Mouse (Mus musculus) forebrain, embryonic 13.5 days (tissue): ENCODE data around the gene Pnpla8. TPM values are rescaled to one million over a fixed set of nuclear protein-coding genes. Genes with fewer than 3 reads are reported as not detected.
"Not testable (repeated sequence)": the region's sequence is repeated elsewhere in the genome, so short reads cannot be mapped to it uniquely, and the experiment has no call there.

Experiments used
- ATAC-seq: fragments of 200-750 bp; cut with Nextera tagmentation; 2 replicates; pipeline ENCODE4 v1.8.0; 2017
- H3K27ac ChIP-seq: fragments of 300-500 bp; sonication (generic); 2 replicates; pipeline ENCODE4 v1.5.1; 2015; ENCODE audit warnings: inconsistent platforms, mild to moderate bottlenecking, moderate library complexity
- H3K27me3 ChIP-seq: fragments of 300-500 bp; sonication (generic); 2 replicates; pipeline ENCODE4 v1.6.1; 2015; ENCODE audit warnings: mild to moderate bottlenecking, inconsistent platforms
- H3K36me3 ChIP-seq: fragments of 300-500 bp; sonication (generic); 2 replicates; pipeline ENCODE4 v1.6.1; 2015; ENCODE audit warnings: mild to moderate bottlenecking, inconsistent platforms; ENCODE audit not compliant: poor library complexity, severe bottlenecking
- H3K4me1 ChIP-seq: fragments of 300-500 bp; sonication (generic); 2 replicates; pipeline ENCODE4 v1.6.1; 2015; ENCODE audit warnings: inconsistent platforms
- H3K4me2 ChIP-seq: fragments of 300-500 bp; sonication (generic); 2 replicates; pipeline ENCODE4 v1.6.1; 2015; ENCODE audit warnings: inconsistent platforms, mild to moderate bottlenecking, moderate library complexity
- H3K4me3 ChIP-seq: fragments of 300-500 bp; sonication (generic); 2 replicates; pipeline ENCODE4 v1.5.1; 2015; ENCODE audit warnings: mild to moderate bottlenecking, inconsistent platforms
- H3K9ac ChIP-seq: fragments of 300-500 bp; sonication (generic); 2 replicates; pipeline ENCODE4 v1.6.1; 2015; ENCODE audit warnings: mild to moderate bottlenecking, inconsistent platforms
- H3K9me3 ChIP-seq: fragments of 300-500 bp; sonication (generic); replicated peaks from 2 replicates; pipeline ENCODE4 v1.6.1; 2016; ENCODE audit warnings: inconsistent platforms
- WGBS: fragments of 180-500 bp; shearing (Covaris S2); methylation state at CpG from one replicate; pipeline ENCODE4 v1.1.7; 2015; 5-methylcytosine and 5-hydroxymethylcytosine counted together
- polyA plus RNA-seq: library from polyadenylated mRNA; unstranded; fragments of >200 nt; fragmentation: Nextera tagmentation; extraction: Ambion mirVana; gene quantifications from 2 replicates; pipeline ENCODE4 v1.2.1, GENCODE M21; 2015

Gene Pnpla8
- polyA plus RNA-seq, 1 experiment from 2014 or later = 106 TPM

GRCm38 (mm10) chr12:44224650-44225049 lies 3.5 kb downstream of the Pnpla8 start:
- Histone ChIP-seq H3K27ac (no peak overlapping the region), H3K4me2 (no peak overlapping the region), H3K36me3 (no peaks in the 10 kb centered on the region), H3K9me3 (no peaks in the 10 kb centered on the region), H3K4me3 (no peak overlapping the region), H3K9ac (no peak overlapping the region), H3K4me1 (no peaks in the 10 kb centered on the region), H3K27me3 (no peaks in the 10 kb centered on the region)
- no peak for ATAC-seq
- 73% methylated on average over 3 of the region's 3 CpGs for WGBS

GRCm38 (mm10) chr12:44241090-44241489 lies 19.9 kb downstream of the Pnpla8 start:
- Histone ChIP-seq H3K4me2 (no peak overlapping the region), H3K9ac (no peak overlapping the region), H3K27me3 (no peaks in the 10 kb centered on the region), H3K4me1 (no peaks in the 10 kb centered on the region), H3K9me3 (no peaks in the 10 kb centered on the region), H3K36me3 (no peaks in the 10 kb centered on the region), H3K4me3 (no peak overlapping the region), H3K27ac (no peak overlapping the region)
- no peak for ATAC-seq
- WGBS = 73% methylated on average over 7 of the region's 7 CpGs

GRCm38 (mm10) chr12:44242407-44242806 lies 21.2 kb downstream of the Pnpla8 start:
- Histone ChIP-seq H3K9ac (no peak overlapping the region), H3K27ac (no peak overlapping the region), H3K36me3 (no peaks in the 10 kb centered on the region), H3K4me1 (no peaks in the 10 kb centered on the region), H3K27me3 (no peaks in the 10 kb centered on the region), H3K9me3 (no peaks in the 10 kb centered on the region), H3K4me2 (no peak overlapping the region), H3K4me3 (no peak overlapping the region)
- ATAC-seq = no peak
- 90% methylated on average over 4 of the region's 4 CpGs for WGBS

- Histone ChIP-seq H3K9ac (no peak overlapping the region), H3K4me3 (no peak overlapping the region), H3K27me3 (no peaks in the 10 kb centered on the region), H3K9me3 (no peaks in the 10 kb centered on the region), H3K4me2 (no peak overlapping the region), H3K27ac (no peak overlapping the region), H3K36me3 (no peaks in the 10 kb centered on the region), H3K4me1 (no peaks in the 10 kb centered on the region)
- WGBS = 87% methylated on average over 3 of the region's 3 CpGs
- ATAC-seq = no peak
Measured at GRCm38 (mm10) chr12:44245739-44246138, 24.6 kb downstream of the Pnpla8 start.

GRCm38 (mm10) chr12:44248309-44248977 lies 27.3 kb downstream of the Pnpla8 start:
- WGBS = 86% methylated on average over 9 of the region's 9 CpGs
- no peak for ATAC-seq
- Histone ChIP-seq H3K4me1 (no peaks in the 10 kb centered on the region), H3K9ac (no peak overlapping the region), H3K9me3 (no peaks in the 10 kb centered on the region), H3K27ac (no peak overlapping the region), H3K4me2 (no peak overlapping the region), H3K27me3 (no peaks in the 10 kb centered on the region), H3K4me3 (no peak overlapping the region), H3K36me3 (no peaks in the 10 kb centered on the region)

- H3K9me3 ChIP-seq = no peaks in the 10 kb centered on the region
- no peaks in the 10 kb centered on the region for H3K36me3 ChIP-seq
- no peak overlapping the region for H3K4me3 ChIP-seq
- H3K27me3 ChIP-seq = no peaks in the 10 kb centered on the region
- ATAC-seq = no peak
- H3K4me2 ChIP-seq = no peak overlapping the region
- H3K4me1 ChIP-seq = no peaks in the 10 kb centered on the region
- no peak overlapping the region for H3K9ac ChIP-seq
- no peak overlapping the region for H3K27ac ChIP-seq
Measured at GRCm38 (mm10) chr12:44262612-44263011, 41.4 kb downstream of the Pnpla8 start.

GRCm38 (mm10) chr12:44265651-44266050 lies 44.5 kb downstream of the Pnpla8 start:
- Histone ChIP-seq H3K9me3 (no peaks in the 10 kb centered on the region), H3K4me1 (peaks cover 18% of the 10 kb centered on the region), H3K27ac (no peak overlapping the region), H3K4me2 (no peak overlapping the region), H3K9ac (no peak overlapping the region), H3K36me3 (no peaks in the 10 kb centered on the region), H3K4me3 (no peak overlapping the region), H3K27me3 (no peaks in the 10 kb centered on the region)
- 83% methylated on average over 3 of the region's 3 CpGs for WGBS
- no peak for ATAC-seq

- H3K4me1 ChIP-seq = peaks cover 18% of the 10 kb centered on the region
- no peak overlapping the region for H3K9ac ChIP-seq
- WGBS = 93% methylated on average over 2 of the region's 2 CpGs
- H3K9me3 ChIP-seq = no peaks in the 10 kb centered on the region
- no peak overlapping the region for H3K4me3 ChIP-seq
- H3K27ac ChIP-seq = no peak overlapping the region
- no peak for ATAC-seq
- H3K36me3 ChIP-seq = no peaks in the 10 kb centered on the region
- H3K27me3 ChIP-seq = no peaks in the 10 kb centered on the region
- H3K4me2 ChIP-seq = no peak overlapping the region
Measured at GRCm38 (mm10) chr12:44267196-44267595, 46.0 kb downstream of the Pnpla8 start.

GRCm38 (mm10) chr12:44268728-44269302 lies 47.6 kb downstream of the Pnpla8 start:
- H3K4me2 ChIP-seq = peak overlapping the region; percentile 69
- under 1% methylated on average over 38 of the region's 38 CpGs for WGBS
- peak overlapping the region; percentile 98 for H3K27ac ChIP-seq

GRCm38 (mm10) chr12:44269311-44269831 lies 48.2 kb downstream of the Pnpla8 start:
- H3K27me3 ChIP-seq = no peaks in the 10 kb centered on the region
- peak overlapping the region; percentile 69 for H3K4me2 ChIP-seq
- peaks cover 18% of the 10 kb centered on the region for H3K4me1 ChIP-seq
- under 1% methylated on average over 41 of the region's 46 CpGs for WGBS
- H3K9ac ChIP-seq = peak overlapping the region; percentile 86
- peak overlapping the region; percentile 80 for H3K4me3 ChIP-seq
- peak; percentile 92 for ATAC-seq
- peak overlapping the region; percentile 98 for H3K27ac ChIP-seq
- no peaks in the 10 kb centered on the region for H3K9me3 ChIP-seq
- H3K36me3 ChIP-seq = no peaks in the 10 kb centered on the region

More at GRCm38 (mm10) chr12:44268728-44269302, 47.6 kb downstream of the Pnpla8 start:
- H3K9ac ChIP-seq = peak overlapping the region; percentile 86
- ATAC-seq = peak; percentile 99
- H3K4me1 ChIP-seq = peaks cover 18% of the 10 kb centered on the region
- H3K4me3 ChIP-seq = peak overlapping the region; percentile 80
- H3K9me3 ChIP-seq = no peaks in the 10 kb centered on the region
- no peaks in the 10 kb centered on the region for H3K36me3 ChIP-seq
- H3K27me3 ChIP-seq = no peaks in the 10 kb centered on the region

GRCm38 (mm10) chr12:44274125-44274835 lies 53.1 kb downstream of the Pnpla8 start:
- Histone ChIP-seq H3K36me3 (no peaks in the 10 kb centered on the region), H3K27me3 (no peaks in the 10 kb centered on the region), H3K4me3 (no peak overlapping the region), H3K9ac (no peak overlapping the region), H3K4me2 (no peak overlapping the region), H3K27ac (no peak overlapping the region), H3K9me3 (no peaks in the 10 kb centered on the region), H3K4me1 (peaks cover 12% of the 10 kb centered on the region)
- 91% methylated on average over 6 of the region's 6 CpGs for WGBS
- no peak for ATAC-seq

- not testable (repeated sequence) for H3K4me1 ChIP-seq, H3K27me3 ChIP-seq, H3K4me3 ChIP-seq, ATAC-seq, H3K9me3 ChIP-seq, H3K27ac ChIP-seq, H3K4me2 ChIP-seq, H3K9ac ChIP-seq
- H3K36me3 ChIP-seq = peaks cover 10% of the 10 kb centered on the region
- WGBS = 85% methylated on average over 2 of the region's 2 CpGs
Measured at GRCm38 (mm10) chr12:44280147-44280546, 59.0 kb downstream of the Pnpla8 start.
